In the genomic region with DNA sequence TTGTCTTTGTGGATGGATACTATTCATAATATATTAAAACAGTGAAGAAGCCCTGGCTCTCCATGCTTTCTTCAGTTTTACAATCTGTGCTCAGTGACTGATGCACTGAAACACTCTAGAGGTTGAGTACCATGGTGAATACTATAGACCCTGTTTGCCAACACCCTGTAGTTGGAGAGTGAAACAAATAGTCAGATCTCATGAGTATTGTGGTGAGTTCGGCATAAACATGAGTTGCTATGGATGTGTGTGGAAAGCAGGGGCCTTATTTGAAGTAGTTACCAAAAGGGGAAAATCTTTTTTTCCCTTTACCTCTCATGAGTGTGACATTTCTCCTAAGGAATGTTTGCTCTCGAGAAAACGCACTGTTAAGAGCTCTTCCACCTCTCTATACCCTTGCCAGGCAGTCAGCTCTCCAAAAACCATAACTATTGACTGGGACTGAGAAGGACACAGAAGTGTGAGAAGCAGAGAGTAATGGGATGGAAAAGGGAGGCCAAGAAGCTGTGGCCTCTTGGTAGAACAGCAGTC, we compare ENCODE assay signal across 25 mouse cellular contexts.
DNase-seq lines count a peak whose midpoint lies in the region; ATAC-seq and TF ChIP-seq lines count a peak whose summit lies in the region.
"Had no signal": no experiment of that assay in that cellular context is flagged by ENCODE, and none has a peak within 500 bp of the region (broad histone marks: within the 10 kb centered on the region; RNA-seq: fewer than 3 reads in every experiment).

No protein-coding gene starts in this region.

- no peak overlapping the region for H3K4me3 ChIP-seq in intestine, postnatal 0 days (ENCODE audit: low read depth, low read length)
- no peak overlapping the region for H3K4me3 ChIP-seq in intestine, embryonic 15.5 days (replicated peaks)
- H3K4me3 ChIP-seq in lung, embryonic 14.5 days (ENCODE audit: low read depth, low read length) = no peak overlapping the region
- no peak overlapping the region for H3K4me3 ChIP-seq in lung, adult 2 months (replicated peaks; ENCODE audit: extremely low read depth, low read depth, low read length)
- H3K4me3 ChIP-seq in lung, embryonic 16.5 days (ENCODE audit: low read length) = no peak overlapping the region
- H3K4me3 ChIP-seq: embryonic facial prominence, embryonic 10.5 days; embryonic facial prominence, embryonic 12.5 days; forebrain, embryonic 13.5 days had no signal

- H3K9me3 ChIP-seq in intestine, postnatal 0 days (ENCODE audit: control insufficient read depth) = no peaks in the 10 kb centered on the region
- H3K9me3 ChIP-seq in intestine, embryonic 15.5 days = no peaks in the 10 kb centered on the region
- H3K9me3 ChIP-seq in lung, embryonic 14.5 days (ENCODE audit: low read depth, low read length) = no peaks in the 10 kb centered on the region
- H3K9me3 ChIP-seq in lung, embryonic 16.5 days (ENCODE audit: control insufficient read depth, low read length) = no peaks in the 10 kb centered on the region
- H3K9me3 ChIP-seq: embryonic facial prominence, embryonic 10.5 days; embryonic facial prominence, embryonic 12.5 days; forebrain, embryonic 13.5 days; G1E had no signal

- peak; percentile 33 for DNase-seq in lung, embryonic 14.5 days
- no peak for DNase-seq in lung, adult 2 months
- DNase-seq in lung, postnatal 4 days = no peak
- DNase-seq in lung, postnatal 36 days = peak; percentile 52
- no peak for DNase-seq in right cerebral cortex, postnatal 36 days (ENCODE audit: low spot score in 2 of 2)
- DNase-seq: adrenal gland, adult 8-10 months; adrenal gland, postnatal 14 days; adrenal gland, postnatal 36 days; B cell, adult 2 months; cerebellum, adult 11-12 months; cerebellum, adult 2 months; cerebellum, adult 9-10 months; cerebellum, postnatal 10 days; cerebellum, postnatal 25 days had no signal

- peak overlapping the region; percentile 42; the same call in 1 of the 2 replicates for H3K27ac ChIP-seq in intestine, postnatal 0 days (ENCODE audit: low read depth, low read length)
- H3K27ac ChIP-seq in intestine, embryonic 15.5 days = no peak overlapping the region
- no peak overlapping the region for H3K27ac ChIP-seq in lung, embryonic 14.5 days (ENCODE audit: low read depth)
- peak overlapping the region; percentile 59; the same call in 1 of the 2 replicates for H3K27ac ChIP-seq in lung, embryonic 16.5 days (ENCODE audit: low read length)
- H3K27ac ChIP-seq: embryonic facial prominence, embryonic 10.5 days; embryonic facial prominence, embryonic 12.5 days; forebrain, embryonic 13.5 days had no signal

- TF ChIP-seq CTCF in intestine, postnatal 0 days (IDR thresholded peaks at IDR 0.05; ENCODE audit: low read depth) = no peak
- TF ChIP-seq CTCF in lung, embryonic 14.5 days (IDR thresholded peaks at IDR 0.05; ENCODE audit: low read depth) = no peak
- TF ChIP-seq CTCF in lung, adult 2 months (IDR thresholded peaks at IDR 0.05; ENCODE audit: insufficient read depth, low read length) = no peak

- no peak overlapping the region for H3K4me2 ChIP-seq in intestine, postnatal 0 days (replicated peaks; ENCODE audit: low read depth)
- H3K4me2 ChIP-seq in intestine, embryonic 15.5 days (replicated peaks) = no peak overlapping the region
- no peak overlapping the region for H3K4me2 ChIP-seq in lung, embryonic 14.5 days
- H3K4me2 ChIP-seq in lung, embryonic 16.5 days (ENCODE audit: low read depth, low read length) = no peak overlapping the region
- H3K4me2 ChIP-seq: embryonic facial prominence, embryonic 12.5 days; forebrain, embryonic 13.5 days had no signal

- no peaks in the 10 kb centered on the region for H3K36me3 ChIP-seq in intestine, postnatal 0 days (ENCODE audit: control insufficient read depth, insufficient read depth)
- H3K36me3 ChIP-seq in intestine, embryonic 15.5 days = no peaks in the 10 kb centered on the region
- no peaks in the 10 kb centered on the region for H3K36me3 ChIP-seq in lung, embryonic 14.5 days (ENCODE audit: insufficient read depth)
- H3K36me3 ChIP-seq in lung, embryonic 16.5 days (ENCODE audit: control insufficient read depth, insufficient read depth, low read length) = no peaks in the 10 kb centered on the region
- H3K36me3 ChIP-seq: embryonic facial prominence, embryonic 10.5 days; embryonic facial prominence, embryonic 12.5 days; G1E had no signal

- 88% methylated on average over 3 of the region's 3 CpGs for WGBS in intestine, postnatal 0 days
- 82% methylated on average over 3 of the region's 3 CpGs for WGBS in intestine, embryonic 15.5 days
- 47% methylated on average over 3 of the region's 3 CpGs for WGBS in lung, embryonic 14.5 days
- 54% methylated on average over 3 of the region's 3 CpGs for WGBS in lung, adult 2 months
- WGBS in lung, embryonic 16.5 days = 44% methylated on average over 3 of the region's 3 CpGs

- TF ChIP-seq POLR2A in lung, adult 2 months (IDR thresholded peaks at IDR 0.05; ENCODE audit: borderline replicate concordance, extremely low read depth, low read depth, low read length) = no peak

- H3K27me3 ChIP-seq in intestine, postnatal 0 days (replicated peaks; ENCODE audit: control insufficient read depth, insufficient read depth, low read length) = no peaks in the 10 kb centered on the region
- H3K27me3 ChIP-seq in intestine, embryonic 15.5 days (replicated peaks) = no peaks in the 10 kb centered on the region
- no peaks in the 10 kb centered on the region for H3K27me3 ChIP-seq in lung, embryonic 14.5 days (ENCODE audit: insufficient read depth, low read length)
- no peaks in the 10 kb centered on the region for H3K27me3 ChIP-seq in lung, embryonic 16.5 days (ENCODE audit: control insufficient read depth, insufficient read depth, low read depth, low read length)
- H3K27me3 ChIP-seq: CH12.LX; embryonic facial prominence, embryonic 12.5 days; forebrain, embryonic 13.5 days; Patski had no signal

- H3K9ac ChIP-seq in intestine, postnatal 0 days (ENCODE audit: low read depth, low read length) = no peak overlapping the region
- no peak overlapping the region for H3K9ac ChIP-seq in intestine, embryonic 15.5 days
- no peak overlapping the region for H3K9ac ChIP-seq in lung, embryonic 14.5 days
- H3K9ac ChIP-seq in lung, embryonic 16.5 days (ENCODE audit: low read length) = no peak overlapping the region
- H3K9ac ChIP-seq: embryonic facial prominence, embryonic 12.5 days; forebrain, embryonic 13.5 days had no signal

- ATAC-seq in intestine, postnatal 0 days = no peak
- no peak for ATAC-seq in intestine, embryonic 15.5 days
- ATAC-seq in lung, embryonic 14.5 days (ENCODE audit: insufficient read depth) = peak; percentile 68; the same call in 1 of the 2 replicates
- ATAC-seq in lung, embryonic 16.5 days (ENCODE audit: low read depth) = peak; percentile 78
- ATAC-seq: activated CD4-positive, CD25-positive, alpha-beta regulatory T cell, adult 4 months; CD4-positive, CD25-positive, alpha-beta regulatory T cell, adult 4 months; forebrain, embryonic 13.5 days; Patski had no signal

- peaks cover 6% of the 10 kb centered on the region for H3K4me1 ChIP-seq in intestine, postnatal 0 days (replicated peaks; ENCODE audit: control insufficient read depth, insufficient read depth, low read length)
- no peaks in the 10 kb centered on the region for H3K4me1 ChIP-seq in intestine, embryonic 15.5 days (replicated peaks)
- no peaks in the 10 kb centered on the region for H3K4me1 ChIP-seq in lung, embryonic 14.5 days (ENCODE audit: insufficient read depth)
- peaks cover 2% of the 10 kb centered on the region; the same call in 1 of the 2 replicates for H3K4me1 ChIP-seq in lung, adult 2 months (ENCODE audit: control insufficient read depth, insufficient read depth, low read length)
- peaks cover 4% of the 10 kb centered on the region; the same call in 1 of the 2 replicates for H3K4me1 ChIP-seq in lung, embryonic 16.5 days (replicated peaks; ENCODE audit: control insufficient read depth, insufficient read depth, low read length)
- H3K4me1 ChIP-seq: embryonic facial prominence, embryonic 10.5 days; embryonic facial prominence, embryonic 12.5 days; forebrain, embryonic 13.5 days had no signal

Comparison
In these comparisons a context has a peak if more than half of its experiments do, and no peak if none do; other contexts are left out.
1. H3K27ac ChIP-seq: peak in intestine, postnatal 0 days (single experiment) and lung, embryonic 16.5 days (single experiment); none in intestine, embryonic 15.5 days (single experiment) and lung, embryonic 14.5 days (single experiment).
2. DNase-seq: peak in lung, embryonic 14.5 days (single experiment) and lung, postnatal 36 days (single experiment); none in lung, adult 2 months (single experiment), lung, postnatal 4 days (0 of 2) and right cerebral cortex, postnatal 36 days (0 of 2).
3. ATAC-seq: peak in lung, embryonic 14.5 days (single experiment) and lung, embryonic 16.5 days (single experiment); none in intestine, postnatal 0 days (single experiment) and intestine, embryonic 15.5 days (single experiment).